Mouse (Mus musculus) ES-E14 (cell line): Measurements from ENCODE around the gene Cd34.

Experiments used
- CHD2 ChIP-seq: IDR thresholded peaks from 2 replicates; pipeline ENCODE4 v1.6.1; 2014; ENCODE audit warnings: mild to moderate bottlenecking, low read depth, low read length, inconsistent platforms
- HCFC1 ChIP-seq: IDR thresholded peaks from 2 replicates; pipeline ENCODE4 v1.6.1; 2012; ENCODE audit warnings: low read length, inconsistent platforms, borderline replicate concordance; ENCODE audit not compliant: insufficient read depth
- MAFK ChIP-seq: IDR thresholded peaks from 2 replicates; pipeline ENCODE4 v1.6.1; 2014; ENCODE audit warnings: mild to moderate bottlenecking, low read depth, low read length, inconsistent platforms; ENCODE audit not compliant: insufficient read depth
- ZC3H11A ChIP-seq: IDR thresholded peaks from 2 replicates; pipeline ENCODE4 v1.6.1; 2012; ENCODE audit warnings: low read depth, mild to moderate bottlenecking, inconsistent platforms, low read length, borderline replicate concordance
- ZNF384 ChIP-seq: IDR thresholded peaks from 2 replicates; pipeline ENCODE4 v1.6.1; 2012; ENCODE audit warnings: low read depth, low read length, inconsistent platforms

- TF ChIP-seq ZNF384 (no peak), CHD2 (no peak), HCFC1 (no peak), ZC3H11A (no peak), MAFK (no peak)
These were observed 7.8 kb downstream of the Cd34 start for GRCm38 (mm10) chr1:194946467-194946866.
